Mouse (Mus musculus) myocyte (in vitro differentiated cells): Measurements from ENCODE around the gene Gm4858. TPM values are rescaled to one million over a fixed set of nuclear protein-coding genes. Genes with fewer than 3 reads are reported as not detected.

Experiments used
- H3K27me3 ChIP-seq: one replicate; pipeline ENCODE4 v1.6.1; 2011; ENCODE audit not compliant: control insufficient read depth, insufficient read depth, insufficient read length
- H3K36me3 ChIP-seq: one replicate; pipeline ENCODE4 v1.6.1; 2011; ENCODE audit not compliant: control insufficient read depth, insufficient read depth
- H3K4me2 ChIP-seq: one replicate; pipeline ENCODE4 v1.6.1; 2011; ENCODE audit warnings: low read depth, control low read depth
- H3K4me3 ChIP-seq: one replicate; pipeline ENCODE4 v1.5.1; 2011; ENCODE audit warnings: mild to moderate bottlenecking, control low read depth, moderate library complexity
- H3K79me2 ChIP-seq: one replicate; pipeline ENCODE4 v1.6.1; 2011; ENCODE audit not compliant: control insufficient read depth, insufficient read depth
- H3ac ChIP-seq: one replicate; pipeline ENCODE4 v1.6.1; 2011; ENCODE audit not compliant: control insufficient read depth, insufficient read length
- CEBPB ChIP-seq: IDR thresholded peaks from 2 replicates; pipeline ENCODE4 v1.6.1; 2011; ENCODE audit warnings: mild to moderate bottlenecking, moderate library complexity; ENCODE audit not compliant: poor library complexity, insufficient read depth, severe bottlenecking
- E2F4 ChIP-seq: IDR thresholded peaks from one replicate; pipeline ENCODE4 v1.6.1; 2011; ENCODE audit warnings: mild to moderate bottlenecking, control low read depth, moderate library complexity; ENCODE audit not compliant: insufficient read depth
- MAX ChIP-seq: IDR thresholded peaks from one replicate; pipeline ENCODE4 v1.6.1; 2011; ENCODE audit warnings: low read depth, mild to moderate bottlenecking, control low read depth
- MYOD1 ChIP-seq, 3 experiments: IDR thresholded peaks; one replicate each; pipeline ENCODE4 v1.6.1; 2011; ENCODE audit warnings: control low read depth in 2 of 3, low read depth in 2 of 3, mild to moderate bottlenecking in 2 of 3, moderate library complexity in 1 of 3; ENCODE audit not compliant: insufficient read length in 2 of 3, control insufficient read depth in 1 of 3
- MYOG ChIP-seq, 3 experiments: IDR thresholded peaks; one replicate each; pipeline ENCODE4 v1.6.1; 2011; ENCODE audit warnings: control low read depth in 2 of 3, low read depth in 2 of 3, mild to moderate bottlenecking in 2 of 3; ENCODE audit not compliant: insufficient read length in 2 of 3, control insufficient read depth in 1 of 3, insufficient read depth in 1 of 3
- POLR2A ChIP-seq: IDR thresholded peaks from one replicate; pipeline ENCODE4 v1.6.1; 2011; ENCODE audit warnings: low read depth, mild to moderate bottlenecking, control low read depth, moderate library complexity; ENCODE audit not compliant: insufficient read length
- POLR2AphosphoS2 ChIP-seq: IDR thresholded peaks from one replicate; pipeline ENCODE4 v1.6.1; 2011; ENCODE audit warnings: low read depth, control low read depth; ENCODE audit not compliant: insufficient read length
- REST ChIP-seq: IDR thresholded peaks from one replicate; pipeline ENCODE4 v1.6.1; 2011; ENCODE audit warnings: mild to moderate bottlenecking, control low read depth, moderate library complexity; ENCODE audit not compliant: insufficient read depth, insufficient read length
- SRF ChIP-seq: IDR thresholded peaks from one replicate; pipeline ENCODE4 v1.6.1; 2011; ENCODE audit warnings: low read depth; ENCODE audit not compliant: control insufficient read depth, insufficient read length
- TCF12 ChIP-seq: IDR thresholded peaks from one replicate; pipeline ENCODE4 v1.6.1; 2011; ENCODE audit warnings: mild to moderate bottlenecking, control low read depth; ENCODE audit not compliant: poor library complexity, insufficient read depth, severe bottlenecking
- TCF3 ChIP-seq: IDR thresholded peaks from one replicate; pipeline ENCODE4 v1.6.1; 2011; ENCODE audit warnings: low read depth, control low read depth; ENCODE audit not compliant: insufficient read length
- USF1 ChIP-seq: IDR thresholded peaks from one replicate; pipeline ENCODE4 v1.6.1; 2011; ENCODE audit warnings: low read depth, mild to moderate bottlenecking, control low read depth, moderate library complexity
- polyA plus RNA-seq: library from polyadenylated mRNA; unstranded; fragments of >200 nt; fragmentation: generic; extraction: Trizol; gene quantifications from one replicate; pipeline ENCODE4 v1.2.1, GENCODE M21; 2012; ENCODE audit warnings: missing spikeins

Gm4858 gene
- polyA plus RNA-seq, 1 experiment, result not detected

GRCm38 (mm10) chr3:93096447-93096846, 27.8 kb downstream of the Gm4858 start:
- H3K36me3 ChIP-seq, result no peaks in the 10 kb centered on the region
- H3K4me3 ChIP-seq, result no peak overlapping the region
- no peaks in the 10 kb centered on the region for H3K79me2 ChIP-seq
- no peaks in the 10 kb centered on the region for H3K27me3 ChIP-seq
- TF ChIP-seq MYOG (IDR thresholded peaks at IDR 0.05; ENCODE audit: control insufficient read depth in 1 of 3, insufficient read depth in 1 of 3, insufficient read length in 2 of 3, low read depth in 2 of 3) (no peak), POLR2AphosphoS2 (no peak), USF1 (no peak), MYOD1 (IDR thresholded peaks at IDR 0.05; ENCODE audit: control insufficient read depth in 1 of 3, insufficient read length in 2 of 3, low read depth in 2 of 3) (no peak), TCF12 (no peak), TCF3 (no peak), MAX (no peak), REST (no peak), E2F4 (no peak), SRF (no peak), POLR2A (no peak), CEBPB (no peak)
- no peak overlapping the region for H3ac ChIP-seq
- no peak overlapping the region for H3K4me2 ChIP-seq

GRCm38 (mm10) chr3:93111668-93112067, 43.0 kb downstream of the Gm4858 start:
- TF ChIP-seq CEBPB, result no peak
- TF ChIP-seq MAX, result no peak
- TF ChIP-seq TCF12, result no peak
- no peak for TF ChIP-seq POLR2A
- no peak for TF ChIP-seq E2F4
- no peak for TF ChIP-seq TCF3
- TF ChIP-seq REST, result no peak
- TF ChIP-seq SRF, result no peak
- no peak for TF ChIP-seq POLR2AphosphoS2
- TF ChIP-seq USF1, result no peak
- Histone ChIP-seq H3K27me3 (no peaks in the 10 kb centered on the region), H3K4me3 (no peak overlapping the region)

GRCm38 (mm10) chr3:93114481-93114880, 45.9 kb downstream of the Gm4858 start:
- Histone ChIP-seq H3K36me3 (no peaks in the 10 kb centered on the region), H3K79me2 (no peaks in the 10 kb centered on the region), H3K27me3 (no peaks in the 10 kb centered on the region), H3K4me2 (no peak overlapping the region), H3K4me3 (no peak overlapping the region), H3ac (no peak overlapping the region)
- no peak for TF ChIP-seq POLR2A

More at GRCm38 (mm10) chr3:93111668-93112067, 43.0 kb downstream of the Gm4858 start:
- H3K36me3 ChIP-seq, result no peaks in the 10 kb centered on the region
- no peak overlapping the region for H3K4me2 ChIP-seq
- H3ac ChIP-seq, result no peak overlapping the region
- H3K79me2 ChIP-seq, result no peaks in the 10 kb centered on the region

GRCm38 (mm10) chr3:93119101-93119500, 50.5 kb downstream of the Gm4858 start:
- Histone ChIP-seq H3K4me3 (no peak overlapping the region), H3K36me3 (no peaks in the 10 kb centered on the region), H3ac (no peak overlapping the region), H3K4me2 (no peak overlapping the region), H3K27me3 (no peaks in the 10 kb centered on the region), H3K79me2 (no peaks in the 10 kb centered on the region)
- no peak for TF ChIP-seq MYOG (IDR thresholded peaks at IDR 0.05; ENCODE audit: control insufficient read depth in 1 of 3, insufficient read depth in 1 of 3, insufficient read length in 2 of 3, low read depth in 2 of 3)
- no peak for TF ChIP-seq MYOD1 (IDR thresholded peaks at IDR 0.05; ENCODE audit: control insufficient read depth in 1 of 3, insufficient read length in 2 of 3, low read depth in 2 of 3)
- no peak for TF ChIP-seq CEBPB
- no peak for TF ChIP-seq USF1
- TF ChIP-seq TCF12, result no peak
- no peak for TF ChIP-seq MAX
- no peak for TF ChIP-seq TCF3
- TF ChIP-seq E2F4, result no peak
- no peak for TF ChIP-seq POLR2A
- TF ChIP-seq SRF, result no peak
- no peak for TF ChIP-seq REST
- TF ChIP-seq POLR2AphosphoS2, result no peak

Other genes starting within 250 kb of the Gm4858 start
- not detected for gene Kprp, start 241.6 kb upstream of the Gm4858 start, polyA plus RNA-seq
- not detected for gene Lce1l, start 217.5 kb upstream of the Gm4858 start, polyA plus RNA-seq
- gene 2310050C09Rik, start 198.6 kb upstream of the Gm4858 start, polyA plus RNA-seq, result not detected
- gene Lce3a, start 142.6 kb upstream of the Gm4858 start, polyA plus RNA-seq, result not detected
- gene Lce3b, start 135.8 kb upstream of the Gm4858 start, polyA plus RNA-seq, result not detected
- not detected for gene Lce3c, start 124.3 kb upstream of the Gm4858 start, polyA plus RNA-seq
- not detected for gene Lce3d, start 111.4 kb upstream of the Gm4858 start, polyA plus RNA-seq
- not detected for gene Lce3e, start 101.8 kb upstream of the Gm4858 start, polyA plus RNA-seq
- gene Lce3f, start 76.6 kb upstream of the Gm4858 start, polyA plus RNA-seq, result not detected
- gene Crct1, start 53.1 kb upstream of the Gm4858 start, polyA plus RNA-seq, result 0.11 TPM
- not detected for gene Lce1m, start 49.8 kb upstream of the Gm4858 start, polyA plus RNA-seq
- not detected for gene Crnn, start 76.0 kb downstream of the Gm4858 start, polyA plus RNA-seq
- not detected for gene Flg2, start 128.5 kb downstream of the Gm4858 start, polyA plus RNA-seq
- gene Flg, start 204.7 kb downstream of the Gm4858 start, polyA plus RNA-seq, result not detected